Mouse (Mus musculus): ENCODE data around the gene Kctd14.

GRCm38 (mm10) chr7:97411106-97411505, 40.0 kb upstream of the Kctd14 start:
- no peak for TF ChIP-seq CTCF (IDR thresholded peaks at IDR 0.05; ENCODE audit: low read depth)
- TF ChIP-seq EP300 (IDR thresholded peaks at IDR 0.05; ENCODE audit: low read depth) = no peak
